Mouse (Mus musculus): ENCODE measurements around the gene Txlna. TPM values are rescaled to one million over a fixed set of nuclear protein-coding genes. Genes with fewer than 3 reads are reported as not detected.

The Txlna gene
- polyA plus RNA-seq, 1 experiment from 2014 or later: 37.6 TPM

GRCm38 (mm10) chr4:129648656-129649055 is 7.8 kb upstream of the Txlna start:
- Histone ChIP-seq H3K9ac (replicated peaks; ENCODE audit: low read depth) (no peak overlapping the region), H3K4me3 (ENCODE audit: low read depth, low read length) (no peak overlapping the region), H3K27ac (ENCODE audit: low read length) (no peak overlapping the region), H3K27me3 (replicated peaks; ENCODE audit: insufficient read depth, low read length) (no peaks in the 10 kb centered on the region), H3K4me2 (replicated peaks; ENCODE audit: low read depth, low read length) (no peak overlapping the region), H3K4me1 (ENCODE audit: insufficient read depth, low read depth, low read length) (no peaks in the 10 kb centered on the region), H3K9me3 (ENCODE audit: low read length) (no peaks in the 10 kb centered on the region), H3K36me3 (ENCODE audit: insufficient read depth, low read length) (peaks cover 63% of the 10 kb centered on the region)
- TF ChIP-seq CTCF (IDR thresholded peaks at IDR 0.05): no peak
- no peak for TF ChIP-seq EP300 (IDR thresholded peaks at IDR 0.05)
- WGBS: 76% methylated on average over 1 of the region's 1 CpGs
- ATAC-seq: no peak
- DNase-seq (ENCODE audit: low spot score): no peak

GRCm38 (mm10) chr4:129645204-129645603 is 4.3 kb upstream of the Txlna start:
- DNase-seq (ENCODE audit: low spot score) (no peak), ATAC-seq (no peak)
- Histone ChIP-seq H3K4me1 (ENCODE audit: insufficient read depth, low read depth, low read length) (no peaks in the 10 kb centered on the region), H3K4me3 (ENCODE audit: low read depth, low read length) (no peak overlapping the region), H3K9me3 (ENCODE audit: low read length) (no peaks in the 10 kb centered on the region), H3K27ac (ENCODE audit: low read length) (no peak overlapping the region), H3K36me3 (ENCODE audit: insufficient read depth, low read length) (peaks cover 40% of the 10 kb centered on the region), H3K27me3 (replicated peaks; ENCODE audit: insufficient read depth, low read length) (no peaks in the 10 kb centered on the region), H3K9ac (replicated peaks; ENCODE audit: low read depth) (no peak overlapping the region), H3K4me2 (replicated peaks; ENCODE audit: low read depth, low read length) (no peak overlapping the region)
- 88% methylated on average over 6 of the region's 6 CpGs for WGBS
- TF ChIP-seq CTCF (IDR thresholded peaks at IDR 0.05) (no peak), EP300 (IDR thresholded peaks at IDR 0.05) (no peak)

- H3K9me3 ChIP-seq (ENCODE audit: low read length): no peaks in the 10 kb centered on the region
- no peak overlapping the region for H3K9ac ChIP-seq (replicated peaks; ENCODE audit: low read depth)
- peaks cover 16% of the 10 kb centered on the region for H3K4me1 ChIP-seq (ENCODE audit: insufficient read depth, low read depth, low read length)
- no peak for TF ChIP-seq EP300 (IDR thresholded peaks at IDR 0.05)
- no peak for TF ChIP-seq CTCF (IDR thresholded peaks at IDR 0.05)
- ATAC-seq (no peak), DNase-seq (ENCODE audit: low spot score) (peak; percentile 62)
- 38% methylated on average over 5 of the region's 5 CpGs for WGBS
- no peaks in the 10 kb centered on the region for H3K27me3 ChIP-seq (replicated peaks; ENCODE audit: insufficient read depth, low read length)
- H3K27ac ChIP-seq (ENCODE audit: low read length): no peak overlapping the region; the same call in 1 of the 2 replicates
- no peak overlapping the region for H3K4me3 ChIP-seq (ENCODE audit: low read depth, low read length)
- no peak overlapping the region for H3K4me2 ChIP-seq (replicated peaks; ENCODE audit: low read depth, low read length)
- peaks cover 9% of the 10 kb centered on the region; the same call in 1 of the 2 replicates for H3K36me3 ChIP-seq (ENCODE audit: insufficient read depth, low read length)
Measured at GRCm38 (mm10) chr4:129641756-129642155, 891 bp upstream of the Txlna start.

- ATAC-seq: peak; percentile 18; the same call in 1 of the 2 replicates
- Histone ChIP-seq H3K4me3 (ENCODE audit: low read depth, low read length) (peak overlapping the region; percentile 54), H3K36me3 (ENCODE audit: insufficient read depth, low read length) (0 out of 2 replicates have a peak, but pooled peaks cover 3% of the 10 kb centered on the region), H3K9ac (replicated peaks; ENCODE audit: low read depth) (peak overlapping the region; percentile 48), H3K27me3 (replicated peaks; ENCODE audit: insufficient read depth, low read length) (no peaks in the 10 kb centered on the region), H3K4me2 (replicated peaks; ENCODE audit: low read depth, low read length) (peak overlapping the region; percentile 66), H3K4me1 (ENCODE audit: insufficient read depth, low read depth, low read length) (peaks cover 16% of the 10 kb centered on the region), H3K27ac (ENCODE audit: low read length) (peak overlapping the region; percentile 94), H3K9me3 (ENCODE audit: low read length) (no peaks in the 10 kb centered on the region)
- peak; percentile 64 for DNase-seq (ENCODE audit: low spot score)
- 0% methylated on average over 17 of the region's 17 CpGs for WGBS
- TF ChIP-seq CTCF (IDR thresholded peaks at IDR 0.05): no peak
- no peak for TF ChIP-seq EP300 (IDR thresholded peaks at IDR 0.05)
Measured at GRCm38 (mm10) chr4:129640101-129640637, 696 bp downstream of the Txlna start.

- TF ChIP-seq CTCF (IDR thresholded peaks at IDR 0.05) (no peak), EP300 (IDR thresholded peaks at IDR 0.05) (no peak)
- no peaks in the 10 kb centered on the region for H3K9me3 ChIP-seq (ENCODE audit: low read length)
- no peak for DNase-seq (ENCODE audit: low spot score)
- H3K27ac ChIP-seq (ENCODE audit: low read length): 0 out of 2 replicates have a peak overlapping the region, but pooled peaks have one; percentile 94
- H3K27me3 ChIP-seq (replicated peaks; ENCODE audit: insufficient read depth, low read length): no peaks in the 10 kb centered on the region
- H3K4me1 ChIP-seq (ENCODE audit: insufficient read depth, low read depth, low read length): peaks cover 16% of the 10 kb centered on the region
- H3K9ac ChIP-seq (replicated peaks; ENCODE audit: low read depth): 0 out of 2 replicates have a peak overlapping the region, but pooled peaks have one; percentile 48
- no peak for ATAC-seq
- WGBS: 71% methylated on average over 15 of the region's 15 CpGs
- peak overlapping the region; percentile 66 for H3K4me2 ChIP-seq (replicated peaks; ENCODE audit: low read depth, low read length)
- H3K4me3 ChIP-seq (ENCODE audit: low read depth, low read length): no peak overlapping the region
- H3K36me3 ChIP-seq (ENCODE audit: insufficient read depth, low read length): no peaks in the 10 kb centered on the region
Measured at GRCm38 (mm10) chr4:129639221-129639620, 1.6 kb downstream of the Txlna start.

GRCm38 (mm10) chr4:129633852-129634251 is 7.0 kb downstream of the Txlna start:
- H3K27me3 ChIP-seq (replicated peaks; ENCODE audit: insufficient read depth, low read length): no peaks in the 10 kb centered on the region
- H3K4me3 ChIP-seq (ENCODE audit: low read depth, low read length): no peak overlapping the region
- peaks cover 4% of the 10 kb centered on the region for H3K4me1 ChIP-seq (ENCODE audit: insufficient read depth, low read depth, low read length)
- H3K4me2 ChIP-seq (replicated peaks; ENCODE audit: low read depth, low read length): no peak overlapping the region
- ATAC-seq: peak; percentile 58
- no peak overlapping the region for H3K27ac ChIP-seq (ENCODE audit: low read length)
- no peak for DNase-seq (ENCODE audit: low spot score)
- TF ChIP-seq CTCF (IDR thresholded peaks at IDR 0.05) (no peak), EP300 (IDR thresholded peaks at IDR 0.05) (no peak)
- H3K9ac ChIP-seq (replicated peaks; ENCODE audit: low read depth): no peak overlapping the region
- peaks cover 21% of the 10 kb centered on the region for H3K36me3 ChIP-seq (ENCODE audit: insufficient read depth, low read length)
- WGBS: 67% methylated on average over 6 of the region's 6 CpGs
- no peaks in the 10 kb centered on the region for H3K9me3 ChIP-seq (ENCODE audit: low read length)
